Mouse (Mus musculus): ENCODE results near the gene Ncor1. TPM values are rescaled to one million over a fixed set of nuclear protein-coding genes. Genes with fewer than 3 reads are reported as not detected.
"Not testable (repeated sequence)": the region's sequence is repeated elsewhere in the genome, so short reads cannot be mapped to it uniquely, and the experiment has no call there.

Gene Ncor1
- polyA plus RNA-seq, 1 experiment: 327 TPM

DNA sequence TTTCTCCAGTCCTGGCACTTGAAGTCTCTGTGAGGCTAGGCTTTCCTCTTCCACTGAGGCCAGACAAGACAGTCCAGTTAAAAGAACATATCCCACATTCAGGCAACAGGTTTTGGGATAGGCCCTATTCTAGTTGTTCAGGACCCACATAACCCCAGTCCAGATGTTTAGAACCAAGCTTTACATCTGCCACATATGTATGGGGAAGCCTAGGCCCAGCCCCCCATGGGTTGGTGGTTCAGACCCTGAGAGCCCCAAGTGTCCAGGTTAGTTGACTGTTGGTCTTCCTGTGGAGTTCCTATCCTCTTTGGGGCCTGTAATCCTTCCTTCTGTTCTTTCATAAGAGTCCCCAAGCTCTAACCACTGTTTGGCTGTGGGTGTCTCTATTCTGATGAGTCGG, 170.6 kb downstream of the Ncor1 start:
- H3K36me3 ChIP-seq (ENCODE audit: control insufficient read depth, insufficient read depth, low read length, poor library complexity, severe bottlenecking): peaks cover 32% of the 10 kb centered on the region

DNA sequence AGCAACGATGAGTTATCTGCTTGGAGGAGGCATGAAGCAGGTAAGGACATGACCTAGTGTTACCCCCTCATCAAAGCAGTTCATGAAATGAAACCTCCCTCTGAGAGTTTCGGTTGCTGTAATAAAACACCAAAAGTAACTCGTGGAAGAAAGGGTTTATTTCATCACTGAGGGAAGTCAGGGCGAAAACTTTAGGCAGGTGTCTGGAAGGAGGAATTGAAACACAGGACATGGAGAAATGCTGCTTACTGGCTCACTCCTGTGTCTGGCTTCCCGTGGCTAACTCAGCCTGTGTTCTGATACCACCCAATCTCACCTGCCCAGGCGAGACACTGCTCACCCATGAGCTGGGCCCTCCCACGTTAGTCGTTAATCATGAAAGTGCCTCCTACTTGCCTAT, 173.3 kb downstream of the Ncor1 start:
- Histone ChIP-seq H3K4me3 (ENCODE audit: low read depth, low read length) (no peak overlapping the region), H3K27me3 (ENCODE audit: control insufficient read depth, insufficient read depth, low read length, poor library complexity, severe bottlenecking) (no peaks in the 10 kb centered on the region), H3K36me3 (ENCODE audit: control insufficient read depth, insufficient read depth, low read length, poor library complexity, severe bottlenecking) (peaks cover 21% of the 10 kb centered on the region), H3K9ac (ENCODE audit: low read depth, poor library complexity, severe bottlenecking) (no peak overlapping the region), H3K4me1 (ENCODE audit: control insufficient read depth, insufficient read depth, low read length) (no peaks in the 10 kb centered on the region), H3K27ac (ENCODE audit: insufficient read depth, low read length) (no peak overlapping the region), H3K9me3 (replicated peaks; ENCODE audit: control insufficient read depth, insufficient read depth, low read length, poor library complexity, severe bottlenecking) (no peaks in the 10 kb centered on the region)
- no peak for TF ChIP-seq EP300 (IDR thresholded peaks at IDR 0.05; ENCODE audit: insufficient read depth, low read depth, low read length)

More for the DNA sequence above, 170.6 kb downstream of the Ncor1 start:
- H3K9ac ChIP-seq (ENCODE audit: low read depth, poor library complexity, severe bottlenecking): no peak overlapping the region
- no peak for TF ChIP-seq EP300 (IDR thresholded peaks at IDR 0.05; ENCODE audit: insufficient read depth, low read depth, low read length)
- no peak overlapping the region for H3K27ac ChIP-seq (ENCODE audit: insufficient read depth, low read length)
- no peaks in the 10 kb centered on the region for H3K4me1 ChIP-seq (ENCODE audit: control insufficient read depth, insufficient read depth, low read length)
- no peak overlapping the region for H3K4me3 ChIP-seq (ENCODE audit: low read depth, low read length)
- H3K9me3 ChIP-seq (replicated peaks; ENCODE audit: control insufficient read depth, insufficient read depth, low read length, poor library complexity, severe bottlenecking): no peaks in the 10 kb centered on the region
- no peaks in the 10 kb centered on the region for H3K27me3 ChIP-seq (ENCODE audit: control insufficient read depth, insufficient read depth, low read length, poor library complexity, severe bottlenecking)

DNA sequence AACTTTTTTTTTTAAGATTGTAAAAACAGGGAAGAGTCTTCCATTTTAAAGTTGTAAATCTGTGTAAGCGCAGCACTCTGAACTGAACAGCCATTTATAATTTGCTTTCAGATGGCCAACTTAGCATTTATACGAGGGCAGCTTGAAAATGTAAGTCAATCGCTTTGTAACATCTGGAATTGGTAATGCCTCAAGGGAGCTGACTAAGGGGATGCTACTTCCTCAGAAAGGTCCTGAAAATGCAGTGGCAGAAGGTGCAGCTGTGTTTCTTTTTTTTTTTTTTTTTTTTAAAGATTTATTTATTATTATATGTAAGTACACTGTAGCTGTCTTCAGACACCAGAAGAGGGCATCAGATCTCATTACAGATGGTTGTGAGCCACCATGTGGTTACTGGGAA, 174.3 kb downstream of the Ncor1 start:
- not testable (repeated sequence) for H3K27ac ChIP-seq (ENCODE audit: insufficient read depth, low read length)
- peaks cover 21% of the 10 kb centered on the region for H3K36me3 ChIP-seq (ENCODE audit: control insufficient read depth, insufficient read depth, low read length, poor library complexity, severe bottlenecking)

DNA sequence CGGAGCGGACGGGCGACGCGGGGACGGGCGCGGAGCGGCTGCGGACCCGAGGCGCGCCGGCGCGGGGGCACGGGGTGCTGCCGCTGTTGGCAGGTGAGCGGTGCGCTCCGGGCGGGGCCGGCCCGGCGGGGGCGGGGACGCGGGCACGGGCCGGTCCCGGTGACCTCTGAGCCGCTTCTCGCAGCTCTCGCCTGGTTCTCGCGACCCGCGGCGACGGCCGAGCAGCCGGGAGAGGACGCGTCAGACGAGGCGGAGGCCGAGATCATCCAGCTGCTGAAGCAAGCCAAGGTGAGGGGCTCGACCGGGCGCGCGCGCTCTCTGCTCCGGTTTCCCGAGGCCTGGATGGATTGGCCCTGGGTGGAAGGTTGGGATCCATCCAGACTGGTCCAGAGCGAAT, 176.7 kb downstream of the Ncor1 start:
- Histone ChIP-seq H3K4me3 (ENCODE audit: low read depth, low read length) (peak overlapping the region; percentile 95), H3K9ac (ENCODE audit: low read depth, poor library complexity, severe bottlenecking) (peak overlapping the region; percentile 81), H3K4me1 (ENCODE audit: control insufficient read depth, insufficient read depth, low read length) (no peaks in the 10 kb centered on the region), H3K27me3 (ENCODE audit: control insufficient read depth, insufficient read depth, low read length, poor library complexity, severe bottlenecking) (no peaks in the 10 kb centered on the region), H3K27ac (ENCODE audit: insufficient read depth, low read length) (no peak overlapping the region), H3K9me3 (replicated peaks; ENCODE audit: control insufficient read depth, insufficient read depth, low read length, poor library complexity, severe bottlenecking) (no peaks in the 10 kb centered on the region), H3K36me3 (ENCODE audit: control insufficient read depth, insufficient read depth, low read length, poor library complexity, severe bottlenecking) (peaks cover 16% of the 10 kb centered on the region)
- no peak for TF ChIP-seq POLR2A (IDR thresholded peaks at IDR 0.05; ENCODE audit: insufficient read depth, low read length)
- TF ChIP-seq EP300 (IDR thresholded peaks at IDR 0.05; ENCODE audit: insufficient read depth, low read depth, low read length): no peak
- no peak for TF ChIP-seq CTCF (IDR thresholded peaks at IDR 0.05; ENCODE audit: low read depth, low read length)

More for the DNA sequence above, 174.3 kb downstream of the Ncor1 start:
- H3K4me1 ChIP-seq (ENCODE audit: control insufficient read depth, insufficient read depth, low read length); H3K27me3 ChIP-seq (ENCODE audit: control insufficient read depth, insufficient read depth, low read length, poor library complexity, severe bottlenecking); H3K9me3 ChIP-seq (replicated peaks; ENCODE audit: control insufficient read depth, insufficient read depth, low read length, poor library complexity, severe bottlenecking); H3K4me3 ChIP-seq (ENCODE audit: low read depth, low read length); H3K9ac ChIP-seq (ENCODE audit: low read depth, poor library complexity, severe bottlenecking): not testable (repeated sequence)

DNA sequence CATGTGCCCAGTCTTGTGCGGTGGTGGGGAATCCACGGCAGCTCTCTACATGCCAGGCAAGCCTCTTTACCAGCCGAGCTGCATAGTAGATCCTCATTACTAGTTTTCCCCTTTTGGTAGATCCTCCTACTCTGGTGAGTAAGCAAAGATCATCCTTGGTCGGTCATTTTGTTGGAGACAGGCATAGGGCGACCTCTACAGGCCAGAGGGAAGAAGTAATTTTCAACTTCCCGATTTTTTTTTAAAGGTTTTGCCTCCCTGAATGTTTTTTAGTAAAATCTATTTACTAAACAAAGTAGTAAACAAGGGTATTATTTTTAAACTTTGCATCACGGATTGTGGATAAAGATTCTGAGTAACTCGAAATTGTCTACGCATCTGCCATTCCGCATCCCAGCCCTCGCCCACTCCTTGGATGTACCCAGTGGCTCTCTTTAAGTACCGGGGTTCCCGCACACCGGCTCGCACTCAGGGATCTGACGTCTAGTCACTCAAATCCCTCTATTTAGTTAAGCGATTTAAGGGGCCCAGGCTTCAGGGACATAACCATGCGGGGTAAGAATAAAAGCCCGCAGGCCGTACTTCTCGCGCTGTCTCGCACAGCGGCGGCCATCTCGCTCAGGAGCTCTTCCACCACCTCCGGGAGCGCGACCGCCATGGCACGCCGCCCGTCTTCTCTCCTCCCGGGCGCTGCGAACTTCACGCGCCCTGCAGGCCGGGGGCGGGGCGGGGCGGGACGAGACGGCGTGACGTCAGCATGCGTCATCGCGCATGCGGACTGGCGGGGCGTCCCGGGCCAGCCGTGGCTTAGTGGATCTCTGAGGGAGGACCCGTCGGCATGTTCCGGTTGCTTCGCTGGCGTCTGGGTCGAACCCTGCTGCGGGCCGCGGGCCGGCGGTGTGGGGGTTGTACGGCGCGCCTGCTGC, 177.4 kb downstream of the Ncor1 start, which contains the start of the genes Zswim7 and Ttc19:
Gene Zswim7, minus strand, starts transcription at position 701 of the 926 bp plus-strand sequence.
Gene Ttc19, plus strand, starts transcription at position 799 of the 926 bp plus-strand sequence.
- Histone ChIP-seq H3K36me3 (ENCODE audit: control insufficient read depth, insufficient read depth, low read length, poor library complexity, severe bottlenecking) (peaks cover 12% of the 10 kb centered on the region), H3K9me3 (replicated peaks; ENCODE audit: control insufficient read depth, insufficient read depth, low read length, poor library complexity, severe bottlenecking) (no peaks in the 10 kb centered on the region), H3K4me1 (ENCODE audit: control insufficient read depth, insufficient read depth, low read length) (no peaks in the 10 kb centered on the region), H3K27ac (ENCODE audit: insufficient read depth, low read length) (peak within 1 kb of the TSS; percentile 79), H3K4me3 (ENCODE audit: low read depth, low read length) (peak within 1 kb of the TSS; percentile 95), H3K9ac (ENCODE audit: low read depth, poor library complexity, severe bottlenecking) (peak within 1 kb of the TSS; percentile 81), H3K27me3 (ENCODE audit: control insufficient read depth, insufficient read depth, low read length, poor library complexity, severe bottlenecking) (no peaks in the 10 kb centered on the region)
- TF ChIP-seq POLR2A (IDR thresholded peaks at IDR 0.05; ENCODE audit: insufficient read depth, low read length): peak; percentile 80
- TF ChIP-seq EP300 (IDR thresholded peaks at IDR 0.05; ENCODE audit: insufficient read depth, low read depth, low read length): no peak

DNA sequence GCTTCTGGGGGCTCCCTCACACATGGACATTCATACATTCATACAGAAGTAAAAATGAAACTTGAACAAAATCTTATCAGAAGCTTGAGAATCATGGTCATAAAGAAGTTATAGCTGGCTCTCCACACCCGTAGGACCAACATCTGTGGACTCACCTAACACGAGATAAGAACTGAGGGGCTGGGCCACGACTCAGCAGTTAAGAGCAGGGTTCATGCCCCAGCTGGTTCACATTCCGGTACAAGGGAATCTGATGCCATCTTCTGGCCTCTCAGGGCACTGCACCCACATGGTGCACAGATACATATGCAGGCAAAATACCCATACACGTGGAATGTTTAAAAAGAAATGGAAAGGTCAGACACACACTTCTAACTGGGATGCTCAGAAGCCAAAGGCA, 180.3 kb downstream of the Ncor1 start:
- H3K9me3 ChIP-seq (replicated peaks; ENCODE audit: control insufficient read depth, insufficient read depth, low read length, poor library complexity, severe bottlenecking): no peaks in the 10 kb centered on the region

More for the DNA sequence above, 180.3 kb downstream of the Ncor1 start:
- no peak overlapping the region for H3K9ac ChIP-seq (ENCODE audit: low read depth, poor library complexity, severe bottlenecking)
- TF ChIP-seq POLR2A (IDR thresholded peaks at IDR 0.05; ENCODE audit: insufficient read depth, low read length) (no peak), EP300 (IDR thresholded peaks at IDR 0.05; ENCODE audit: insufficient read depth, low read depth, low read length) (no peak), CTCF (IDR thresholded peaks at IDR 0.05; ENCODE audit: low read depth, low read length) (peak; percentile 80)
- no peak overlapping the region for H3K4me3 ChIP-seq (ENCODE audit: low read depth, low read length)
- no peak overlapping the region for H3K27ac ChIP-seq (ENCODE audit: insufficient read depth, low read length)
- H3K27me3 ChIP-seq (ENCODE audit: control insufficient read depth, insufficient read depth, low read length, poor library complexity, severe bottlenecking): no peaks in the 10 kb centered on the region
- no peaks in the 10 kb centered on the region for H3K4me1 ChIP-seq (ENCODE audit: control insufficient read depth, insufficient read depth, low read length)
- H3K36me3 ChIP-seq (ENCODE audit: control insufficient read depth, insufficient read depth, low read length, poor library complexity, severe bottlenecking): no peaks in the 10 kb centered on the region
